In genomic region chr5:44225911-44226520, GRCm38 (mm10) we compare ENCODE assay signal across 8 mouse cellular contexts. TPM values are rescaled to one million over a fixed set of nuclear protein-coding genes. Genes with fewer than 3 reads are reported as not detected.
DNase-seq lines count a peak whose midpoint lies in the region; ATAC-seq and TF ChIP-seq lines count a peak whose summit lies in the region.

No protein-coding gene starts in this region.

- no peak for TF ChIP-seq CTCF in thymus, adult 2 months (IDR thresholded peaks at IDR 0.05; ENCODE audit: borderline replicate concordance, control insufficient read depth, extremely low read depth, insufficient read depth, low read length, poor library complexity)
- no peak for TF ChIP-seq CTCF in bone marrow, adult 2 months (IDR thresholded peaks at IDR 0.05; ENCODE audit: control insufficient read depth, insufficient read depth, low read length)
- TF ChIP-seq CTCF in gastrocnemius, adult 2 months (IDR thresholded peaks at IDR 0.05): no peak

- H3K27ac ChIP-seq in thymus, adult 2 months (ENCODE audit: control insufficient read depth, insufficient read depth, low read length): peak overlapping the region; percentile 96
- peak overlapping the region; percentile 97 for H3K27ac ChIP-seq in bone marrow, adult 2 months (ENCODE audit: control insufficient read depth, insufficient read depth, low read depth, low read length, poor library complexity)
- peak overlapping the region; percentile 90 for H3K27ac ChIP-seq in gastrocnemius, adult 2 months
- peak overlapping the region; percentile 77 for H3K27ac ChIP-seq in intestine, embryonic 16.5 days (ENCODE audit: low read length)
- peak overlapping the region; percentile 79 for H3K27ac ChIP-seq in lung, embryonic 16.5 days (ENCODE audit: low read length)

- TF ChIP-seq POLR2A in thymus, adult 2 months (IDR thresholded peaks at IDR 0.05; ENCODE audit: control insufficient read depth, extremely low read depth, insufficient read depth, low read length, poor library complexity): no peak
- TF ChIP-seq POLR2A in bone marrow, adult 2 months (IDR thresholded peaks at IDR 0.05; ENCODE audit: borderline replicate concordance, control insufficient read depth, low read depth, low read length): no peak

- peaks cover 14% of the 10 kb centered on the region for H3K4me1 ChIP-seq in thymus, adult 2 months (replicated peaks; ENCODE audit: control insufficient read depth, insufficient read depth, low read length)
- H3K4me1 ChIP-seq in bone marrow, adult 2 months (ENCODE audit: control insufficient read depth, insufficient read depth, low read length): peaks cover 3% of the 10 kb centered on the region
- H3K4me1 ChIP-seq in intestine, embryonic 16.5 days (ENCODE audit: control insufficient read depth, insufficient read depth, low read length): peaks cover 27% of the 10 kb centered on the region
- H3K4me1 ChIP-seq in lung, embryonic 16.5 days (replicated peaks; ENCODE audit: control insufficient read depth, insufficient read depth, low read length): peaks cover 19% of the 10 kb centered on the region

- H3K4me3 ChIP-seq in thymus, adult 2 months (ENCODE audit: control insufficient read depth, insufficient read depth, low read length): peak overlapping the region; percentile 85
- H3K4me3 ChIP-seq in bone marrow, adult 2 months (replicated peaks; ENCODE audit: control insufficient read depth, low read depth, low read length): peak overlapping the region; percentile 98
- H3K4me3 ChIP-seq in gastrocnemius, adult 2 months: peak overlapping the region; percentile 88
- peak overlapping the region; percentile 86 for H3K4me3 ChIP-seq in intestine, embryonic 16.5 days (ENCODE audit: low read length)
- H3K4me3 ChIP-seq in lung, embryonic 16.5 days (ENCODE audit: low read length): peak overlapping the region; percentile 93

- peak; percentile 50 for DNase-seq in thymus, adult 2 months
- no peak for DNase-seq in thymus, adult 18-20 months
- no peak for DNase-seq in gastrocnemius, adult 2 months
- DNase-seq in right cerebral cortex, postnatal 4 days: peak; percentile 38
- no peak for DNase-seq in left cerebral cortex, postnatal 36 days (ENCODE audit: low spot score in 2 of 2)

- ATAC-seq in intestine, embryonic 16.5 days: peak; percentile 75
- ATAC-seq in lung, embryonic 16.5 days (ENCODE audit: low read depth): peak; percentile 58; the same call in 1 of the 2 replicates

- H3K4me2 ChIP-seq in intestine, embryonic 16.5 days (ENCODE audit: low read depth, low read length): peak overlapping the region; percentile 72
- peak overlapping the region; percentile 76 for H3K4me2 ChIP-seq in lung, embryonic 16.5 days (ENCODE audit: low read depth, low read length)

- WGBS in thymus, adult 2 months: under 1% methylated on average over 70 of the region's 72 CpGs
- 1% methylated on average over 72 of the region's 72 CpGs for WGBS in bone marrow, adult 2 months
- under 1% methylated on average over 69 of the region's 72 CpGs for WGBS in intestine, embryonic 16.5 days
- WGBS in lung, embryonic 16.5 days: under 1% methylated on average over 61 of the region's 72 CpGs

- no peaks in the 10 kb centered on the region for H3K9me3 ChIP-seq in intestine, embryonic 16.5 days (ENCODE audit: control insufficient read depth, low read length)
- H3K9me3 ChIP-seq in lung, embryonic 16.5 days (ENCODE audit: control insufficient read depth, low read length): no peaks in the 10 kb centered on the region

- intact Hi-C loops in gastrocnemius, adult 2 months (cut with DNase I): no loop called here
- intact Hi-C loops in left cerebral cortex, postnatal 36 days (cut with DNase I): loop anchor here (5.0 to 10.0 kb wide), 2 partner anchors 36 to 441 kb away; no protein-coding TSS in a partner anchor

- H3K27me3 ChIP-seq in thymus, adult 2 months (ENCODE audit: control insufficient read depth, insufficient read depth, low read length): no peaks in the 10 kb centered on the region
- no peaks in the 10 kb centered on the region for H3K27me3 ChIP-seq in intestine, embryonic 16.5 days (replicated peaks; ENCODE audit: control insufficient read depth, insufficient read depth, low read length)
- no peaks in the 10 kb centered on the region for H3K27me3 ChIP-seq in lung, embryonic 16.5 days (ENCODE audit: control insufficient read depth, insufficient read depth, low read depth, low read length)

- peak overlapping the region; percentile 95 for H3K9ac ChIP-seq in intestine, embryonic 16.5 days (ENCODE audit: low read depth, low read length)
- peak overlapping the region; percentile 97 for H3K9ac ChIP-seq in lung, embryonic 16.5 days (ENCODE audit: low read length)

- no peaks in the 10 kb centered on the region for H3K36me3 ChIP-seq in thymus, adult 2 months (ENCODE audit: control insufficient read depth, insufficient read depth, low read length)
- no peaks in the 10 kb centered on the region for H3K36me3 ChIP-seq in intestine, embryonic 16.5 days (ENCODE audit: control insufficient read depth, insufficient read depth, low read length)
- no peaks in the 10 kb centered on the region for H3K36me3 ChIP-seq in lung, embryonic 16.5 days (ENCODE audit: control insufficient read depth, insufficient read depth, low read length)

RNA-seq across cellular contexts. Expression of gene Tapt1, which starts 0.4 kb away (rescaled TPM):
- polyA plus RNA-seq in thymus, adult 2 months (2012; rRNA removed): 204 and 242 TPM in 2 replicates
- polyA plus RNA-seq in bone marrow, adult 2 months (2011; ENCODE audit: insufficient read depth, insufficient read length, low replicate concordance, missing spikeins): 41.9 and 49.1 TPM in 2 replicates
- 10 to 100 TPM; 41.2 to 43.0 TPM for total RNA-seq in gastrocnemius, adult 2 months (2021)
- polyA plus RNA-seq in intestine, embryonic 16.5 days (2015; fragmentation: Nextera tagmentation; extraction: Ambion mirVana): 20.0 and 21.2 TPM in 2 replicates
- 36.8 and 36.9 TPM in 2 replicates for polyA plus RNA-seq in lung, embryonic 16.5 days (2015; fragmentation: Nextera tagmentation; extraction: Ambion mirVana)
- total RNA-seq in left cerebral cortex, postnatal 36 days (2021): 10 to 100 TPM; 44.8 to 53.0 TPM

Comparison
In these comparisons a context has a peak if more than half of its experiments do, and no peak if none do; other contexts are left out.
1. DNase-seq: peak in thymus, adult 2 months (single experiment) and right cerebral cortex, postnatal 4 days (single experiment); none in thymus, adult 18-20 months (0 of 2), gastrocnemius, adult 2 months (single experiment) and left cerebral cortex, postnatal 36 days (0 of 2).
2. Peak in every context shown above with its lines, with median percentiles within 50 percentile points of each other: H3K27ac ChIP-seq and H3K4me3 ChIP-seq.